Mouse (Mus musculus) MEL (cell line): ENCODE measurements around the gene Foxn2.

ENCODE experiments used
- CTCF ChIP-seq, 3 experiments: IDR thresholded peaks in 2 of 3; conservative IDR thresholded peaks in 1 of 3; 2 replicates each; pipeline ENCODE4 v1.5.1; 2011 to 2012; ENCODE audit warnings: low read length in 3 of 3, low read depth in 2 of 3, mild to moderate bottlenecking in 2 of 3, improper control_type of control experiment in 1 of 3, inconsistent platforms in 1 of 3, mixed read lengths in 1 of 3, moderate library complexity in 1 of 3; ENCODE audit not compliant: control insufficient read depth in 1 of 3, insufficient read depth in 1 of 3, poor library complexity in 1 of 3, severe bottlenecking in 1 of 3
- EP300 ChIP-seq, 2 experiments: IDR thresholded peaks; 2 replicates each; pipeline ENCODE4 v1.6.1; 2011; ENCODE audit warnings: improper control_type of control experiment in 2 of 2, low read length in 2 of 2, low read depth in 1 of 2, mild to moderate bottlenecking in 1 of 2
- POLR2A ChIP-seq, 2 experiments: IDR thresholded peaks; 2 replicates each; pipeline ENCODE4 v1.6.1; 2011 to 2012; ENCODE audit warnings: low read length in 2 of 2, mild to moderate bottlenecking in 2 of 2, control low read depth in 1 of 2, improper control_type of control experiment in 1 of 2, low read depth in 1 of 2, moderate library complexity in 1 of 2; ENCODE audit not compliant: control insufficient read depth in 1 of 2, insufficient read depth in 1 of 2, poor library complexity in 1 of 2
- POLR2AphosphoS5 ChIP-seq: IDR thresholded peaks from 2 replicates; pipeline ENCODE4 v1.6.1; 2012; ENCODE audit warnings: low read depth, borderline replicate concordance, mild to moderate bottlenecking, inconsistent platforms, low read length, moderate library complexity, mixed read lengths
- RCOR1 ChIP-seq: IDR thresholded peaks from 2 replicates; pipeline ENCODE4 v1.6.1; 2012; ENCODE audit warnings: low read depth, mild to moderate bottlenecking, inconsistent platforms, low read length, improper control_type of control experiment
- USF2 ChIP-seq, 2 experiments: IDR thresholded peaks; 2 replicates each; pipeline ENCODE4 v1.6.1; 2011 to 2012; ENCODE audit warnings: improper control_type of control experiment in 2 of 2, low read length in 2 of 2, borderline replicate concordance in 1 of 2, inconsistent platforms in 1 of 2, low read depth in 1 of 2, mild to moderate bottlenecking in 1 of 2; ENCODE audit not compliant: insufficient read depth in 1 of 2

DNA sequence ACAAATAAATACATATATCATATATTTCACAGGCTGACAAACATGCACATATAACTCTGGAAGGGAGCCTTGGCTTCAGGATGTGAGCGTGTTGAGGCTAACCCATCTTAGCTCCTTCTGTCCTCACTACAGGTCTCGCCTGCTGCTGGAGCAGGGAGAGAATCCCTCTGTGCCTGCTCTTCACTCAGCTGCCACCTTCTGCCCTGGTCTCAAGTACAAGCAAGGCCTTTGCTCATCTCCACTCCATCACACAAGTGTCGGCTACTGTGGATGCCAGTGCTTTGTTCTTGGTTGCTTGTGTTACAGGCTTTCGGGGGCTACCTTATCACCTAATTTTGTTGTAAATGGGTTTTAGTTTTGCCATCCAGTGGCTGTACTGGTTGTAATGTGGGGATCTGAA lies 41.7 kb upstream of the Foxn2 start:
- TF ChIP-seq RCOR1 (no peak), POLR2A (IDR thresholded peaks at IDR 0.05; ENCODE audit: control insufficient read depth in 1 of 2, insufficient read depth in 1 of 2, low read depth in 1 of 2, low read length in 2 of 2, poor library complexity in 1 of 2) (no peak), USF2 (IDR thresholded peaks at IDR 0.05; ENCODE audit: borderline replicate concordance in 1 of 2, insufficient read depth in 1 of 2, low read depth in 1 of 2, low read length in 2 of 2) (no peak), EP300 (IDR thresholded peaks at IDR 0.05; ENCODE audit: low read depth in 1 of 2, low read length in 2 of 2) (no peak), CTCF (IDR thresholded peaks at IDR 0.05 in 2 of 3, conservative IDR thresholded peaks at IDR 0.05 in 1 of 3; ENCODE audit: control insufficient read depth in 1 of 3, insufficient read depth in 1 of 3, low read depth in 2 of 3, low read length in 3 of 3, poor library complexity in 1 of 3, severe bottlenecking in 1 of 3) (no peak), POLR2AphosphoS5 (no peak)
